Mouse (Mus musculus): ENCODE data around the gene Kcnk10.

The Kcnk10 gene

GRCm38 (mm10) chr12:98406598-98406997, 171.5 kb downstream of the Kcnk10 start:
- no peak for DNase-seq (ENCODE audit: low read depth)

GRCm38 (mm10) chr12:98406076-98406475, 172.0 kb downstream of the Kcnk10 start:
- DNase-seq (ENCODE audit: low read depth): no peak

GRCm38 (mm10) chr12:98396586-98396985, 181.5 kb downstream of the Kcnk10 start:
- DNase-seq (ENCODE audit: low read depth): no peak

- DNase-seq (ENCODE audit: low read depth): no peak
Observed at GRCm38 (mm10) chr12:98394115-98394514, 184.0 kb downstream of the Kcnk10 start.

- DNase-seq (ENCODE audit: low read depth): no peak
Observed at GRCm38 (mm10) chr12:98391347-98391746, 186.8 kb downstream of the Kcnk10 start.

- no peak for DNase-seq (ENCODE audit: low read depth)
Observed at GRCm38 (mm10) chr12:98389618-98390017, 188.5 kb downstream of the Kcnk10 start.

All from fibroblast of lung, adult 2 months (primary cell).